Mouse (Mus musculus) heart, embryonic 10.5 days (tissue): Measurements from ENCODE around the gene Clic4. TPM values are rescaled to one million over a fixed set of nuclear protein-coding genes. Genes with fewer than 3 reads are reported as not detected.

ENCODE experiments used
- DNase-seq: peaks from one replicate; pipeline ENCODE4 v3.0.0-alpha.2; 2017; ENCODE audit warnings: low spot score
- H3K27ac ChIP-seq: fragments of 300-500 bp; sonication (generic); 2 replicates; pipeline ENCODE4 v1.5.1; 2016; ENCODE audit warnings: mild to moderate bottlenecking
- H3K27me3 ChIP-seq: fragments of 300-500 bp; sonication (generic); 2 replicates; pipeline ENCODE4 v1.6.1; 2016; ENCODE audit warnings: mild to moderate bottlenecking; ENCODE audit not compliant: poor library complexity, insufficient read depth, severe bottlenecking
- H3K36me3 ChIP-seq: fragments of 300-500 bp; sonication (generic); 2 replicates; pipeline ENCODE4 v1.6.1; 2016; ENCODE audit warnings: mild to moderate bottlenecking, moderate library complexity
- H3K4me1 ChIP-seq: fragments of 300-500 bp; sonication (generic); 2 replicates; pipeline ENCODE4 v1.6.1; 2016; ENCODE audit warnings: mild to moderate bottlenecking
- H3K4me3 ChIP-seq: fragments of 300-500 bp; sonication (generic); 2 replicates; pipeline ENCODE4 v1.5.1; 2016; ENCODE audit warnings: mild to moderate bottlenecking, moderate library complexity
- H3K9me3 ChIP-seq: fragments of 300-500 bp; sonication (generic); 2 replicates; pipeline ENCODE4 v1.6.1; 2016; ENCODE audit warnings: mild to moderate bottlenecking, moderate library complexity
- WGBS: fragments of 180-500 bp; shearing (Covaris S2); methylation state at CpG from one replicate; pipeline ENCODE4 v1.1.7; 2016; 5-methylcytosine and 5-hydroxymethylcytosine counted together
- polyA plus RNA-seq: library from polyadenylated mRNA; unstranded; fragments of >200 nt; fragmentation: Nextera tagmentation; extraction: Ambion mirVana; gene quantifications from 2 replicates; pipeline ENCODE4 v1.2.1, GENCODE M21; 2016

The Clic4 gene
- polyA plus RNA-seq, 1 experiment from 2014 or later: 263 TPM

GRCm38 (mm10) chr4:135306533-135306932 is 33.9 kb upstream of the Clic4 start:
- DNase-seq: no peak
- no peaks in the 10 kb centered on the region for H3K36me3 ChIP-seq
- no peaks in the 10 kb centered on the region for H3K27me3 ChIP-seq
- no peaks in the 10 kb centered on the region for H3K9me3 ChIP-seq
- peak overlapping the region; percentile 87 for H3K27ac ChIP-seq
- peaks cover 60% of the 10 kb centered on the region for H3K4me1 ChIP-seq
- WGBS: 56% methylated on average over 4 of the region's 4 CpGs
- H3K4me3 ChIP-seq: no peak overlapping the region

DNA sequence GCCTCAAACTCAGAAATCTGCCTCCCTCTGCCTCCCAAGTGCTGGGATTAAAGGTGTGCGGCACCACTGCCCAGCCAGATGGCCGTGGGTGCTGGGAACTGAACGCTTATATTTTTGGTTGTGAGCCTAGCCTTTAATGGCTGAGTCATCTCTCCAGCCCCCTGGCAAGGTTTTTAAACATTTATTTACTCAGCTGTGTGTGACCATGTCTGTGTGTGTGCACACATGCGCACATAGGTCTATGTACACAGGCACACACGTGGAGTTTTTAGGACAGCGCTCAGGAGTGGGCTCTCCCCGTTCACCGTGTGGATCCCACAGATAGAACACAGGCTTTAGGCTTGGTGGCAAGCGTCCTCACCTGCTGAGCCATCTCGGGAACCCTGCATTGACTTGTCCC is 29.6 kb upstream of the Clic4 start:
- H3K4me3 ChIP-seq: no peak overlapping the region
- peaks cover 55% of the 10 kb centered on the region for H3K4me1 ChIP-seq
- H3K27me3 ChIP-seq: no peaks in the 10 kb centered on the region
- H3K36me3 ChIP-seq: no peaks in the 10 kb centered on the region
- H3K27ac ChIP-seq: peak overlapping the region; percentile 73; the same call in 1 of the 2 replicates
- WGBS: 85% methylated on average over 10 of the region's 10 CpGs
- no peaks in the 10 kb centered on the region for H3K9me3 ChIP-seq
- no peak for DNase-seq

- 29% methylated on average over 3 of the region's 3 CpGs for WGBS
- peaks cover 52% of the 10 kb centered on the region for H3K4me1 ChIP-seq
- H3K27me3 ChIP-seq: no peaks in the 10 kb centered on the region
- H3K4me3 ChIP-seq: no peak overlapping the region
- DNase-seq: no peak
- H3K9me3 ChIP-seq: no peaks in the 10 kb centered on the region
- peak overlapping the region; percentile 73 for H3K27ac ChIP-seq
- H3K36me3 ChIP-seq: no peaks in the 10 kb centered on the region
Measured at GRCm38 (mm10) chr4:135301166-135301565, 28.6 kb upstream of the Clic4 start.

DNA sequence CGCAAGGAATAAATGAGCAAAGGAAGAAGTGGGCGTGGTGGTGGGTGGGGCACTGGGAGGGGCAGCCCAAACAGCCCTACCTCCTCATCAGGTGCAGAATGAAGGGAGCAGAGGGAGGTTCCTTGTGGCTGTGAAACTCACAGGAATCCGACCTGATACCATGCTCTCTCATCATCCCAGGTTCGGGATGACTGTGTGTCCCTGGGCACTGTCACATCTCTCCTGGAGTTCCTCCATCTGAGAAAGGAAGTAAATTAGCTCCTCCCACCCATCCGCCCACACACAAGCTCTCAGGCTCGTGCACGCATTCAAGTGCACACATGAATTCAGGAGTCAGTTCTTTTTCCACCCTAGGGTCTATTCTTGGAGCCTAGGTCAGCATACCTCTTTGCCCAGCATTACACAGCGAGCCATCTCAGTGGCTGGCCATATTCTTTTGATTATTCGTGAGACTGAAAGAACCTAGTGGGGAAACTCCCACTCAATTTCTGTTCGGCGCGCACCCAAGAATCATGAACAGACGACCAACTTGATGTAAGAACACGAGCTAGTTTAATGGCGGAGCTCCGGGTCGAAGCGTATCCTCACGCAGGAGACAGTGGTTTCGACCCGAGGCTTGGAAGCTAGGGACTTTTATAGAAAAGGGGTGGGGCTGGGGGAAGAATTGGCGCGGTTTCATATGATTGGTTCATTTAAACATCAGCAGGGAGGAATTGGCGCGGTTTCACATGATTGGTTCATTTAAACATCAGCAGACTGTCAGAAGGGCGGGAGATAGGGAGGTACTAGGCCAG is 27.8 kb upstream of the Clic4 start:
- 85% methylated on average over 26 of the region's 26 CpGs for WGBS
- no peaks in the 10 kb centered on the region for H3K9me3 ChIP-seq

DNA sequence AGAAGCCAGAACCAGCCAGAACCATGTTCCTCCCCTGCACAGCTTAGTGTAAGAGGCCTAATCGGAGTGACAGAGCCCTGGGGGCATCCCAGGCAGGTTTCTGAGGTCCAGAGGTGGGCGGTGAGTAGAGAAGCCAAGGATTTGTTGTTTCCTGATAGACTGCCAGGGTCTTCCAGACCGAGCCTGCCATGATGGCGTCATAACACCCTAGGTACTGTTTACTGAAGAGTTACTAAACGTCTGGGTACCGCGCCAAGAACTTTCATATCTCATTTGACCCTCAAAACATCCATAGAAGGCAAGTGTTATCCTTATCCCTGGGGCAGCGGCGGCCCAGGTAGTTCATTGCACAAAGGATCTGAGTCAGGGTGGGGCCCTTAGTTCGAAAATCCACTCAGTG is 26.1 kb upstream of the Clic4 start:
- Histone ChIP-seq H3K9me3 (no peaks in the 10 kb centered on the region), H3K27me3 (no peaks in the 10 kb centered on the region), H3K4me1 (peaks cover 53% of the 10 kb centered on the region), H3K4me3 (no peak overlapping the region), H3K27ac (peak overlapping the region; percentile 83), H3K36me3 (no peaks in the 10 kb centered on the region)
- WGBS: 92% methylated on average over 10 of the region's 10 CpGs
- DNase-seq: no peak

More for the DNA sequence above, 27.8 kb upstream of the Clic4 start:
- H3K4me1 ChIP-seq: peaks cover 46% of the 10 kb centered on the region
- DNase-seq: no peak
- H3K4me3 ChIP-seq: no peak overlapping the region
- H3K27ac ChIP-seq: no peak overlapping the region; the same call in 1 of the 2 replicates
- no peaks in the 10 kb centered on the region for H3K27me3 ChIP-seq
- no peaks in the 10 kb centered on the region for H3K36me3 ChIP-seq

GRCm38 (mm10) chr4:135297931-135298546 is 25.4 kb upstream of the Clic4 start:
- H3K4me3 ChIP-seq: peak overlapping the region; percentile 8; the same call in 1 of the 2 replicates
- H3K27ac ChIP-seq: peak overlapping the region; percentile 83
- no peaks in the 10 kb centered on the region for H3K27me3 ChIP-seq
- 57% methylated on average over 15 of the region's 15 CpGs for WGBS
- peaks cover 53% of the 10 kb centered on the region for H3K4me1 ChIP-seq
- no peaks in the 10 kb centered on the region for H3K36me3 ChIP-seq
- no peak for DNase-seq
- H3K9me3 ChIP-seq: no peaks in the 10 kb centered on the region

GRCm38 (mm10) chr4:135297146-135297545 is 24.5 kb upstream of the Clic4 start:
- Histone ChIP-seq H3K4me3 (no peak overlapping the region), H3K4me1 (peaks cover 55% of the 10 kb centered on the region), H3K36me3 (no peaks in the 10 kb centered on the region), H3K27me3 (no peaks in the 10 kb centered on the region), H3K27ac (peak overlapping the region; percentile 83), H3K9me3 (no peaks in the 10 kb centered on the region)
- no peak for DNase-seq
- 70% methylated on average over 7 of the region's 7 CpGs for WGBS

DNA sequence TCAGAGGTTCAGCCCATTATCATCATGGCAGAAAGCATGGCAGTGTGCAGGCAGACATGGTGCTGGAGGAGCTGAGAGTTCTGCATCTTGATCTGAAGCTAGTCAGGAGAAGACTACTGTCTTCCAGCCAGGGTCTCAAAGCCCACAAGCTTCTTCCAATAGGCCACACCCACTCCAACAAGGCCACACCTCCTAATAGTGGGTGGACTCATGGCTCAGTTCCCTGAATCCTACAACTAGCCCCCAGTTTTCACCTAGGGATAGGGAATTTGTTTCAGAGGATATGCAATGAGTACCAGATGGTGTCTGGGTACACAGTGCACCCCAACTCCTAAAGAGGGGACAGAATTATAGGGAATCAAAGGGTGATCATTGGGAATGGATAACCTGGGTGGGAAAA is 24.0 kb upstream of the Clic4 start:
- no peak overlapping the region for H3K4me3 ChIP-seq
- no peaks in the 10 kb centered on the region for H3K36me3 ChIP-seq
- H3K27me3 ChIP-seq: no peaks in the 10 kb centered on the region
- H3K27ac ChIP-seq: no peak overlapping the region
- H3K9me3 ChIP-seq: no peaks in the 10 kb centered on the region
- DNase-seq: no peak
- H3K4me1 ChIP-seq: peaks cover 57% of the 10 kb centered on the region

DNA sequence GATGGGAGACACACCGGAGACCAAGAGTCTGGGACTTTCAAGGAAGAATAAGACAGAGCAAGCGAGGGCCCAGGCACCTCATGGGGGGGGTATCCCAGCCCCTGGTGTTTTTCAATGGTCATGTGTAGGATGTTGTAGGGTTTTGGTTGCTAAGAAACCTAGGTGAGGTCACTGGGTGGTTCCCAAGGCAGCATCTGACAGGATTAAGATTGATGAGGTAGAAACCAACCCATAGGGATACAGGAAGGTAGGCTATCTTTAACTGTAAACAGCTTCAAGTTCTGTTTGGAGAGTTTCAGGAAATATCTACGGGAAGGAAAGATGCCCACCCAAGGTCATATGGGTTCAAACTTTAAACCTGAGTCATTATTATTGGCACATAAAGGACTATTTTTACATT is 21.2 kb upstream of the Clic4 start:
- H3K27ac ChIP-seq: no peak overlapping the region
- no peak for DNase-seq
- H3K4me1 ChIP-seq: peaks cover 52% of the 10 kb centered on the region
- 74% methylated on average over 3 of the region's 3 CpGs for WGBS
- no peak overlapping the region for H3K4me3 ChIP-seq
- H3K36me3 ChIP-seq: no peaks in the 10 kb centered on the region
- H3K9me3 ChIP-seq: no peaks in the 10 kb centered on the region
- H3K27me3 ChIP-seq: no peaks in the 10 kb centered on the region

- 5% methylated on average over 12 of the region's 12 CpGs for WGBS
- H3K36me3 ChIP-seq: no peaks in the 10 kb centered on the region
- no peaks in the 10 kb centered on the region for H3K27me3 ChIP-seq
- peak; percentile 84 for DNase-seq
- no peaks in the 10 kb centered on the region for H3K9me3 ChIP-seq
- peak overlapping the region; percentile 31; the same call in 1 of the 2 replicates for H3K4me3 ChIP-seq
- H3K4me1 ChIP-seq: peaks cover 53% of the 10 kb centered on the region
- peak overlapping the region; percentile 86 for H3K27ac ChIP-seq
Measured at GRCm38 (mm10) chr4:135292477-135293089, 20.0 kb upstream of the Clic4 start.

GRCm38 (mm10) chr4:135291841-135292240 is 19.2 kb upstream of the Clic4 start:
- peak overlapping the region; percentile 31; the same call in 1 of the 2 replicates for H3K4me3 ChIP-seq
- H3K36me3 ChIP-seq: no peaks in the 10 kb centered on the region
- peak overlapping the region; percentile 86 for H3K27ac ChIP-seq
- no peaks in the 10 kb centered on the region for H3K27me3 ChIP-seq
- no peaks in the 10 kb centered on the region for H3K9me3 ChIP-seq
- DNase-seq: no peak
- peaks cover 52% of the 10 kb centered on the region for H3K4me1 ChIP-seq
- WGBS: 18% methylated on average over 6 of the region's 6 CpGs

DNA sequence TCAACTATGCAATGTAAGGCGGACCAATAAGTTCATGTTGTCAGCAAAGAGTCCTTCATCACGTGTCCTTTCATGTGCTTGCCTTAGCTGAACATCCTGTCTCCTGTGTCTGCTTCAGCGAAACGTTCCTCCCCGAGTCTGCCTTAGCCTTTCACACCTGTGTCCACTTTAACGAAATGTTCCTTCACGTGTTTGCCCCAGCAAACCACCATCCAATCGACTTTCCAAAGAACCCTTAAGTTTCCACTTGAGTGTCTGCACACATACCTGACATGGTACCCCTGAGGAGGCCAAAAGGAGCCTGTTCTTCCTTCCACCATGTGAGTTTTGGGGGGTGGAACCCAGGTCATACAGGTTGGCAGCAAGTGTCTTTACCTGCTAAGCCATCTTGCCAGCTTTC is 18.6 kb upstream of the Clic4 start:
- H3K36me3 ChIP-seq: no peaks in the 10 kb centered on the region
- no peaks in the 10 kb centered on the region for H3K9me3 ChIP-seq
- H3K27ac ChIP-seq: peak overlapping the region; percentile 86
- H3K27me3 ChIP-seq: no peaks in the 10 kb centered on the region
- peaks cover 55% of the 10 kb centered on the region for H3K4me1 ChIP-seq
- H3K4me3 ChIP-seq: no peak overlapping the region
- WGBS: 92% methylated on average over 8 of the region's 8 CpGs
- no peak for DNase-seq

- no peaks in the 10 kb centered on the region for H3K9me3 ChIP-seq
- H3K4me1 ChIP-seq: peaks cover 61% of the 10 kb centered on the region
- DNase-seq: peak; percentile 89
- peak overlapping the region; percentile 95 for H3K27ac ChIP-seq
- no peaks in the 10 kb centered on the region for H3K27me3 ChIP-seq
- no peak overlapping the region for H3K4me3 ChIP-seq
- WGBS: 35% methylated on average over 3 of the region's 3 CpGs
- H3K36me3 ChIP-seq: no peaks in the 10 kb centered on the region
Measured at GRCm38 (mm10) chr4:135287975-135288374, 15.4 kb upstream of the Clic4 start.
